Mouse (Mus musculus): Measurements from ENCODE around the gene Actn1.

The Actn1 gene

GRCm38 (mm10) chr12:80190915-80191314 lies 69.3 kb downstream of the Actn1 start:
- TF ChIP-seq GATA4 (IDR thresholded peaks at IDR 0.05; ENCODE audit: insufficient replicate concordance, low read length): no peak

GRCm38 (mm10) chr12:80184041-80184440 lies 76.1 kb downstream of the Actn1 start:
- no peak for TF ChIP-seq GATA4 (IDR thresholded peaks at IDR 0.05; ENCODE audit: insufficient replicate concordance, low read length)

GRCm38 (mm10) chr12:80181831-80182230 lies 78.3 kb downstream of the Actn1 start:
- no peak for TF ChIP-seq GATA4 (IDR thresholded peaks at IDR 0.05; ENCODE audit: insufficient replicate concordance, low read length)

GRCm38 (mm10) chr12:80178035-80178434 lies 82.1 kb downstream of the Actn1 start:
- TF ChIP-seq GATA4 (IDR thresholded peaks at IDR 0.05; ENCODE audit: insufficient replicate concordance, low read length): no peak

- TF ChIP-seq GATA4 (IDR thresholded peaks at IDR 0.05; ENCODE audit: insufficient replicate concordance, low read length): no peak
Measured at GRCm38 (mm10) chr12:80168736-80169135, 91.4 kb downstream of the Actn1 start.

GRCm38 (mm10) chr12:80168178-80168686 lies 91.9 kb downstream of the Actn1 start:
- no peak for TF ChIP-seq GATA4 (IDR thresholded peaks at IDR 0.05; ENCODE audit: insufficient replicate concordance, low read length)

- TF ChIP-seq GATA4 (IDR thresholded peaks at IDR 0.05; ENCODE audit: insufficient replicate concordance, low read length): no peak
Measured at GRCm38 (mm10) chr12:80167321-80167720, 92.8 kb downstream of the Actn1 start.

- no peak for TF ChIP-seq GATA4 (IDR thresholded peaks at IDR 0.05; ENCODE audit: insufficient replicate concordance, low read length)
Measured at GRCm38 (mm10) chr12:80166651-80167050, 93.5 kb downstream of the Actn1 start.

- TF ChIP-seq GATA4 (IDR thresholded peaks at IDR 0.05; ENCODE audit: insufficient replicate concordance, low read length): no peak
Measured at GRCm38 (mm10) chr12:80164526-80164925, 95.6 kb downstream of the Actn1 start.

- no peak for TF ChIP-seq GATA4 (IDR thresholded peaks at IDR 0.05; ENCODE audit: insufficient replicate concordance, low read length)
Measured at GRCm38 (mm10) chr12:80162448-80162847, 97.7 kb downstream of the Actn1 start.

- TF ChIP-seq GATA4 (IDR thresholded peaks at IDR 0.05; ENCODE audit: insufficient replicate concordance, low read length): no peak
Measured at GRCm38 (mm10) chr12:80157675-80158074, 102.5 kb downstream of the Actn1 start.

GRCm38 (mm10) chr12:80153687-80154326 lies 106.4 kb downstream of the Actn1 start:
- no peak; the same call in 1 of the 2 replicates for TF ChIP-seq GATA4 (IDR thresholded peaks at IDR 0.05; ENCODE audit: insufficient replicate concordance, low read length)

DNA sequence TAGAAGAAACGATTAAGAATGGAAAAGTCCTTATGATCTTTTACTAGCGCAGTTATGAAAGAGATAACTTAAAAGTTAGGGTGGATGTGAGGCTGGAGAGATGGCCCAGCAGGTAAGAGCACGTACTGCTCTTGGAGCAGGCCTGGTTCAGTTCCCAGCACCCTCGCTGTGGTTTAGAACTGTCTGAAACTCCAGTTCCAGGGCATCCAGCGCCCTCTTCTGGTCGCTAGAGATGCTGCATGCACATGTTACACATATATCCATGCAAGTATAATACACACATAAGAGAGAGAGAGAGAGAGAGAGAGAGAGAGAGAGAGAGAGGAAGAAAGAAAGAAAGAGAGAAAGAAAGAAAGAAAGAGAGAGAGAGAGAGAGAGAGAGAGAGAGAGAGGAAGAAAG lies 107.1 kb downstream of the Actn1 start:
- TF ChIP-seq GATA4 (IDR thresholded peaks at IDR 0.05; ENCODE audit: insufficient replicate concordance, low read length): no peak

- no peak for TF ChIP-seq GATA4 (IDR thresholded peaks at IDR 0.05; ENCODE audit: insufficient replicate concordance, low read length)
Measured at GRCm38 (mm10) chr12:80151821-80152220, 108.3 kb downstream of the Actn1 start.

DNA sequence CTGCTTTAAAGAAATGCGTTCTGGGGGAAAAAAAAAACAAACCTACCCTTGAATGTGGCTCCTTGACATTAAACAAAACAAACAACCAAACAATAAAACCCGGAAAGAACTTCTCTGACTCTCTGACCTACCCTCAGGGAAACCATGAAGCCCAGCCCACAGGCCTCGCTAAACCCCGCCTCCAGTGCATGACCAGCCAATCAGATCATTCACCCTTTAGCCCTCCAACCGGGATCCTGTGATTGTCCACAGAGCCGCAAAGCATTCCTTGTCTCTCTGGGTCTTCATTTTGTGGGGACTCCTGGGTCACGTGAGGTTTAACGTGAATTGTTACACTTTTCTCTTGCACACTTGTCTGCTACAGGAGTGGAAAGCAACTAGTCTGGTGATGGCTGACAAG lies 109.5 kb downstream of the Actn1 start:
- no peak for TF ChIP-seq GATA4 (IDR thresholded peaks at IDR 0.05; ENCODE audit: insufficient replicate concordance, low read length)

DNA sequence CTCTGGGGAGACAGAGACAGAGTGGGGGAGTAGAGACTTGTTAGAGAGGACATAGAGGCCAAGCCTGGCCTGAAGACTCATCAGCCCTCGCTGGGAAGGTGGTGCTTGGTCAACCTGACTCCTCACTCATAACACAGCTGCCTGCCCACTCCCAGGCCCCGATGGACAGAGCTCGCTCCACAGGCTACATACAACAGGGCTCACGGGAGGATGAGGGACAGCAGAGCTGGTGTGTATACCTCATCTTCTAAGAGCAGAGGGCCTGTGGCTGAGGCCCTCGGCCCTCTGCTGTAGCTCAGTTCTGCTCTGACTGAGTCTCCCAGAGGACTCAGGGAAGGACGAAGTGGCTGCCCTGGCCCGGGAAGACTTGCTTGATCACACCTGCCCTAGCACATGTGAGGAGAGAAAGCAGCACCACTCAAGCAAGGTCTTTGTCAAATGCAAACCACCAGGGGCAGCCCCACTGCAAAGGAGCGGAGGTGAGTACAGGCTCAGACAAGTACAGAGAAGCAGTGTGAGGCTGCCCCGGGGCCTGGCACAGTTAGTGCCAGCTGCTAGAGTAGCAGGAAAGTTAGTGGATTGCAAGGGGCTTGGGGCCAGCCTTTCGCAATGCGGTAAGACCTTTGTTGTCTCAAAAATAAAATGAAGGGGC lies 112.5 kb downstream of the Actn1 start:
- TF ChIP-seq GATA4 (IDR thresholded peaks at IDR 0.05; ENCODE audit: insufficient replicate concordance, low read length): no peak

Measured in liver, adult (tissue).